Mouse (Mus musculus): ENCODE data around the gene Olfr707.
"Not testable (repeated sequence)": the region's sequence is repeated elsewhere in the genome, so short reads cannot be mapped to it uniquely, and the experiment has no call there.

Olfr707 gene

DNA sequence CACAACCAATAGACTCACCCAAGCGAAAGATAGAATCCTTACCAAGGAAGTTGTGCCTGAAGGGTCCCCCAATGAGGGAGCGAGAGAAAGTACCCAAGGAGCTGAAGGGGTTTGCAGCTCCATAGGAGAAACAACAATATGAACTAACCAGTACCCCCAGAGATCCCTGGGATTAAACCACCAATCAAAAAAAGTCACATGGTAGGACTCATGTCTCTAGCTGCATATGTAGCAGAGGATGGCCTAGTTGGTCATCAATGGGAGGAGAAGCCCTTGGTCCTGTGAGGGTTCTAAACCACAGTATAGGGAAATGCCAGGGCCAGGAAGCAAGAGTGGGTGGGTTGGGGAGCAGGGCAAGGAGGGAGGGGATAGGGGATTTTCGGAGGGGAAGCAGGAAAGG lies at the start of gene Olfr707:
Gene Olfr707 (minus strand): TSS at position 101 of the 400 bp plus-strand sequence.
- in situ Hi-C loops (cut with MboI; ENCODE audit: unreplicated experiment in 2 of 2), result not testable (repeated sequence)

DNA sequence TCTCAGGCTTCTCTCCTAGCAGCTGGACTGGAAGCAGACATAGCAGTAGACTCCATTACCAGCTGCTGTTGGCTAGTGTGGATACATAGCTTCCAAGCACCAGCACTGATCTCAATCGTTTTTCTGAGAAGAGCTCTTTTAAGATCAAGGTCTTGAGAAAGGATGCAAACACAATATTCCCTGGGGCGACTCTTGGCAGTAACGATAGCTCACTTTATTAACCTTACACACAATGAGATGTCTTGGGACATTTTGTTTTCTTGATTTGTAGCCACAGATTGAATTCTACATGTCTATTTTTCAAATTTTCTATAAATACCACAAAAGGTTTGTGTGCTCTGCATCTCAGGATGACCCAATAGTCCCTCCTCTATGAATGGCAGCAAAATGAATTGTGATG lies 47.2 kb upstream of the Olfr707 start, which contains the start of gene Olfr710:
Gene Olfr710 (minus strand): TSS at position 101 of the 400 bp plus-strand sequence.
- in situ Hi-C loops (cut with MboI; ENCODE audit: unreplicated experiment in 2 of 2), result no loop called here

GRCm38 (mm10) chr7:106932119-106932518 lies 31.1 kb upstream of the Olfr707 start, which contains the start of gene Olfr709-ps1:
Olfr709-ps1 (minus strand) TSS chr7:106932219.
- in situ Hi-C loops (cut with MboI; ENCODE audit: unreplicated experiment in 2 of 2), result no loop called here

- in situ Hi-C loops (cut with MboI; ENCODE audit: unreplicated experiment in 2 of 2), result not testable (repeated sequence)
These were observed 19.9 kb upstream of the Olfr707 start for GRCm38 (mm10) chr7:106920961-106921360.

- in situ Hi-C loops (cut with MboI; ENCODE audit: unreplicated experiment in 2 of 2), result no loop called here
These were observed 6.6 kb upstream of the Olfr707 start, which contains the start of gene Olfr1532-ps1 for GRCm38 (mm10) chr7:106907676-106908075. Olfr1532-ps1 (plus strand) TSS chr7:106908001.

DNA sequence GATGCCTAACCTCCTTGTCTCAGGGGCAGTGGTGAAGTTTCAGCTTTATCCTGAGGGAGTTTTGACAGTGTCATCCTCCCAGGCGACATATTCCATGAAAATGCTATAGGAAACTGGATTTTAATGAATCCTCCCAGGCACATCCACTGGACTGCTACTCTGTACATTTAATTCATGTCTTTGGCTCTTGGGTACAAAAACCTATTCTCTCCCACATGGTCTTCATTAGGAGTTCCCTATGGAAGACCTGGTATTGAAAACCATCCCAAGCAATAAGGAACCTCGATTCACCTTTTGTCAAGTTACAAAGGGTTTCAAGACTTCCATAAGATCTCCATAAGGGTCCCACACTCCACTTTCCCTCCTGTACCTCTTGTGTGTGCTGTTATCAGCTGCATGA lies 13.0 kb downstream of the Olfr707 start, which contains the start of gene Olfr706:
Gene Olfr706 (minus strand): TSS at position 101 of the 400 bp plus-strand sequence.
- in situ Hi-C loops (cut with MboI; ENCODE audit: unreplicated experiment in 2 of 2), result no loop called here

GRCm38 (mm10) chr7:106876791-106877190 lies 24.2 kb downstream of the Olfr707 start, which contains the start of gene Olfr705:
Olfr705 (minus strand) TSS chr7:106876891.
- in situ Hi-C loops (cut with MboI; ENCODE audit: unreplicated experiment in 2 of 2), result no loop called here

DNA sequence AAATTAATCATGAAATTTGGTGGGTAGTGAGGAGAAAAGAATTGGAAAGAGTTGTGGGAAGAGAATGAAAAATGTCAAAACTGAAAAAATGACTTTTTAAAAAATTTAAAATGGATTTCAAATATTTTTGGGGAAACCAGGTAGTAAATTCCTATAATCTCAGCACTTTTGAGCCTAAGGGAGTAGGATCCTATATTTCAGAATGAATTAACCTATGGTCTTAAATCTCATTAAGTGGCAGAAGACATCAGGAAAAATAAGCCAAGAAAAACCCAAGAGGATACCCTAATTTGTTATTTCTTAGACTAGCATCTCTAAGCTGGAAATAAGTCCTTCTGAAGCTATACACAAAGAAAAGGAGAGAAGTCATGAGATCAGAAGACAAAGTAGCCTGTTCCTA lies 38.2 kb downstream of the Olfr707 start, which contains the start of gene Olfr704:
Gene Olfr704 (plus strand): TSS at position 301 of the 400 bp plus-strand sequence.
- in situ Hi-C loops (cut with MboI; ENCODE audit: unreplicated experiment in 2 of 2), result no loop called here

- in situ Hi-C loops (cut with MboI; ENCODE audit: unreplicated experiment in 2 of 2), result no loop called here
These were observed 58.0 kb downstream of the Olfr707 start, which contains the start of gene Olfr703 for GRCm38 (mm10) chr7:106843060-106843459. Olfr703 (plus strand) TSS chr7:106843360.

Data from v-Abl transformed pro-B cells (cell line).